Mouse (Mus musculus): ENCODE measurements around the gene Rims1.

GRCm38 (mm10) chr1:22805726-22806625 is at the start of gene Rims1:
- TF ChIP-seq CTCF (IDR thresholded peaks at IDR 0.05; ENCODE audit: insufficient read depth, low read depth, low read length) (no peak), POLR2A (IDR thresholded peaks at IDR 0.05; ENCODE audit: insufficient read depth, low read depth, low read length) (no peak)

Measured in olfactory bulb, adult 2 months (tissue).